Mouse (Mus musculus): ENCODE data around the gene Whrn.

GRCm38 (mm10) chr4:63418270-63418669 is 77.5 kb downstream of the Whrn start:
- TF ChIP-seq CTCF (IDR thresholded peaks at IDR 0.05; ENCODE audit: low read depth) (no peak), EP300 (optimal IDR thresholded peaks at IDR 0.05) (no peak)
